Mouse (Mus musculus): ENCODE measurements around the gene Inpp5d. TPM values are rescaled to one million over a fixed set of nuclear protein-coding genes. Genes with fewer than 3 reads are reported as not detected.
"Not testable (repeated sequence)": the region's sequence is repeated elsewhere in the genome, so short reads cannot be mapped to it uniquely, and the experiment has no call there.

Gene Inpp5d
- total RNA-seq, 2 experiments from 2014 or later = 17.3 to 24.4 TPM

- no peak for DNase-seq
Measured at GRCm38 (mm10) chr1:87655101-87655500, 35.0 kb downstream of the Inpp5d start.

- DNase-seq = peak in 1 of 2 experiments; percentile 56
Measured at GRCm38 (mm10) chr1:87658063-87658462, 38.0 kb downstream of the Inpp5d start.

GRCm38 (mm10) chr1:87658485-87658884, 38.4 kb downstream of the Inpp5d start:
- no peak for DNase-seq

GRCm38 (mm10) chr1:87658937-87659617, 39.0 kb downstream of the Inpp5d start:
- peak in 1 of 2 experiments; percentile 73 for DNase-seq

- DNase-seq = no peak
Measured at GRCm38 (mm10) chr1:87659618-87659960, 39.5 kb downstream of the Inpp5d start.

- peak in 1 of 2 experiments; percentile 14 for DNase-seq
Measured at GRCm38 (mm10) chr1:87660740-87661139, 40.6 kb downstream of the Inpp5d start.

DNA sequence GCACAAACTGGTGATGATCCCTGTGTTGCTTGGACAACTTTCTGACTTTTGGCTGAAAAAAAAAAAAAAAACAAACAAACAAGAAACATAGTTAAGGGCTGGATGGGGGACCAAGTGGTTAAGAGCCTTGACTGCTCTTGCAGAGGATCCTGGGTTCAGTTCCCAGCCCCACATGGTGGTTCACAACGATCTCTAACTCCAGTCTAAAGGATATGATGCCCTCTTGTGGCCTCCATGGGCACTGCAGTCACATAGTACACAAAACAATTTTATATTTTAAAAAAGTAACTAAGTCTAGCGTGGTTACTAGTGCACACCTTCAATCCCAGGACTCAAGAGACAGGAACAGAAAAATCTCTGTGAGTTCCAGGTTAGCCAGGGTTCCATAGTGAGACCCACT, 43.9 kb downstream of the Inpp5d start:
- no peak for DNase-seq

DNA sequence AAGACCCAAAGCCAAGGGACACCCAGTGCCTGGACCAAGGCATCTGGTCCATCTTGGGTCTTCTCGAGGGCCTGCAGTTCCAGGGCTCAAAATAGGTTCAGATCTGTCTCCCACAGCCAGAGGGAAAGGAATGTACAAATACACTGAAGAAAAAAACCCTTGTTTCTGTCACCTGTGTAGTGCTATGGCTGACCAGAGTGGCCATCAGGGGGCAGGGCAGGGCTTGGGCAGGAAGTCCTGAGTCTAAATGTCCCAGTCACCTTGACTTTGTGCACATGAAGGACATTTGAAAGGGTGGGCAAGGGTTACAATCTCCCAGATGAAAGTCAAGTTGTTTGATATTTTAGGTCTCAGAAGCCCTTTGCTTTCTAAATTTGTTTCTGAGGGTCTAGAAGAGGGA, 46.9 kb downstream of the Inpp5d start:
- no peak for DNase-seq

- no peak for DNase-seq
Measured at GRCm38 (mm10) chr1:87668300-87668699, 48.2 kb downstream of the Inpp5d start.

- no peak for DNase-seq
Measured at GRCm38 (mm10) chr1:87671483-87671882, 51.4 kb downstream of the Inpp5d start.

- DNase-seq = no peak
Measured at GRCm38 (mm10) chr1:87673822-87674604, 53.9 kb downstream of the Inpp5d start.

DNA sequence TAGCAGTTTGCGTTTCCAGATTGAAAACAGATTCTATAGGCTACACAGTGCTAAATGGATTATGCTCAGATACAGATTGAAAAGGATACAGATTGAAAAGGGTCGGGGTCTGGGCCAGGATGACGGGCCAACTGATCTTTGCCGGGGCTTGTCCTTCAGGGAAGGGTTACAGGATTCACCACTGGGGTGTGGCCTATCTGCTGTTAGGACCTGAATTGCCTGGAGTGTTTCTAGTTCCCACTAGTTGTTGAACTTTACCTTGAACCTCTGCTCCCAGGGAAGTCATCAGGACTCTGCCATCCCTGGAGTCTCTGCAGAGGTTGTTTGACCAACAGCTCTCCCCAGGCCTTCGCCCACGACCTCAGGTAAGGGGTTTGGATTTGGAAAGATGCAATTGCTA, 55.9 kb downstream of the Inpp5d start:
- DNase-seq = no peak

GRCm38 (mm10) chr1:87679089-87679488, 59.0 kb downstream of the Inpp5d start:
- no peak for DNase-seq

- no peak for DNase-seq
Measured at GRCm38 (mm10) chr1:87680950-87681349, 60.8 kb downstream of the Inpp5d start.

GRCm38 (mm10) chr1:87682473-87682872, 62.4 kb downstream of the Inpp5d start:
- not testable (repeated sequence) for DNase-seq

GRCm38 (mm10) chr1:87684071-87684470, 64.0 kb downstream of the Inpp5d start:
- no peak for DNase-seq

DNA sequence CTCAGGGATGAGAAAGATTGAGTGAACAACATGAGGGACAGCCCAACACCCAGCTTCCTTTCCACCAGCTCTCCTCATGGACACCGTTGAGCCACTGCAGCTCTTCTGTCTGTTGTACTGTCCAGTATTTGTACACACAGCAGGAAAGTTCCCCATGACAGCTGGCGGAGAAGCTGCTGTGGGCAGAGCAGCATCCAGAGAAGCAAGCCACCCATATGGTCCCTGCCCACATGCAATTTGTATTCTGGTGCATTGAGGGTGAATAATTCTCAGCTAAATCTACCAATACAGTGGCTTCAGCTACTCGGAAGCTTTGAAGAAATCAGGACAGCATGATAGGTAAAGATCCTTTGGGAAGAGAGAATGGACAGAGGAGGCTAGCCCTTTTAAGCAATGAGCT, 64.7 kb downstream of the Inpp5d start:
- DNase-seq = no peak

DNA sequence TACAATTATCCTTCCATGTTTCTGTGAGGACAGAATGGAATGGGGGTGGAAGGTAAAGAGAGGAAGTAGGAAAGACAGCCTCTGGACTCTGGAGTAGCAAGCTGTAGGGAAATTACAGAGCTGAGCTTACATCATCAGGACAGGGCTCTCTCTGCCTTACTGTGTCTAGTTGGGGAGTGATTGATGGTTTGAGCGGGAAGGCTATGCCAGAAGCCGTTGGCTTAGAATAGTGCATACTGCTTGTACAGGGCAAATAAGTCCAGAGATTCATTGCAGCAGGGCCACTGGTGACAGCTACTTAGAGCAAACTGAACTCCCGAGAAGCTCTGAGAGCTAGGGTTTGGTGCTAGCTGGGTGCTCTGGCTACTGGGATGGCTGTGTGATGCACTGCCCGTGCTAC, 66.2 kb downstream of the Inpp5d start:
- DNase-seq = no peak

DNA sequence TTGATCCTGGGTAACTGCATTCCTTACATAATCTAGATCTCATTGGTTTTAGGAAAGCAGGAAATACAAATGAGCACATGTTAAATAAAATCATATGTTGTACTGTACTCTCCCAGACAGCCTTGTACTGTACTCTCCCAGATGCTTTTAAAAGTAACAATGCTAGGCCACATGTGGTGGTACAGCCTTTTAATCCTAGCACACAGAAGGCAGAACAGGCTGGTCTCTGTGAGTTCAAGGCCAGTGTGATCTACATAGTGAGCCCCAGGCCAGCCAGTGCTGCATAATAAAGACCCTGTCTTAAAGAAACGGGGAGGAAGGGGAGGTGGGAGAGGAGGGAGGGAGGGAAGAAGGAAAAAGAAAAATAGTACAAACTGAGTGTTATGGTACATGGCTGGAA, 66.9 kb downstream of the Inpp5d start:
- no peak for DNase-seq

DNA sequence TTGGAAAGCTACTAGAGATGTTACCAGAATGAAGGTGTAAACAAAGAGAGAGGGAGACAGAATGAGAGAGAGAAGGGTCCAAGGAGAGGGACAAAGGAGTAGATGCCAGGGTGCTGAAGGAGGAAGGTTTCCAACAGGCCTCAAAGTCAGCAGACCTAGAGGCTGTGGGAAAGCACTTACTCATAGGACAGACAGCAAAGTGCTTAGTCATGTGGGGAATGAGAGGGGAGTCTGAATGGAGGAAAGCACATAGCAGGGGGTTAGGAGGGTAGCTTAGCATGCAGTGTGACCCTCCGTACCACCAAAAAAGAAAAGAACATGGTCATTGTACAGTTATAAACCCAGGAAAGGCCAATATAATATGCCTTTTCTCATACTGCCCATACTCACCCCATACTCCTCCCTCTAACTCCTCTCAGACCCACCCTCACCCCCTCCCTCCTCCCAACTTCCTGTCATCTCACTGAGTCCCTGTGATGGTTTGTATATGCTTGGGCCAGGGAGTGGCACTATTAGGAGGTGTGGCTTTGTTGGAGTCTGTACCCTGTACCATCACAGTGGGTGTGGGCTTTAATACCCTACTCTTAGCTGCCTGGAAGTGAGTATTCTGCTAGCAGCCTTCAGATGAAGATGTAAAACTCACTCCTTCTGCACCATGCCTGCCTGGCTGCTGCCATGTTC, 69.7 kb downstream of the Inpp5d start:
- no peak for DNase-seq

- DNase-seq = peak; percentile 17 to 50
Measured at GRCm38 (mm10) chr1:87696358-87696757, 76.2 kb downstream of the Inpp5d start.

DNA sequence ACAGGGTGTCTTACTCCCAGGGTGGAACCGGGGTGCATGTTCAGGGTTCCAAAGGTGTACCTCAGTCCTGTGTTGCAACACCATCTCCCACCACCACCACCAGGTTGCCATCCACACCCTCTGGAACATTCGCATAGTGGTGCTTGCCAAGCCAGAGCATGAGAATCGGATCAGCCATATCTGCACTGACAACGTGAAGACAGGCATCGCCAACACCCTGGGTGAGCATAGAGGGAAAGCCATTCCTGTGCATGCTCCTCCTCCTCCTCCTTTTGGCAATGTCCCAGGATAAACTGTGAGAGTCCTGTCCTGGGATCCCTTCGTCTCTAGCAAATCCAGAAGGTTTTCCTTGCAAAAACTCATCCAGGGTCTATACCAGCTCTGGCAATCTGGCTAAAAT, 77.9 kb downstream of the Inpp5d start:
- DNase-seq = peak; percentile 25 to 27

- no peak for DNase-seq
Measured at GRCm38 (mm10) chr1:87699890-87700448, 79.9 kb downstream of the Inpp5d start.
